Mouse (Mus musculus) testis, adult 10 weeks (tissue): ENCODE measurements around the gene Tmem176b. TPM values are rescaled to one million over a fixed set of nuclear protein-coding genes. Genes with fewer than 3 reads are reported as not detected.

ENCODE experiments used
- polyA plus RNA-seq: library from polyadenylated mRNA; stranded (reverse); fragments of 350-450 nt; fragmentation: Illumina TruSeq; extraction: RNeasy Lipid Tissue Mini Kit (QIAGEN cat#74804); gene quantifications from one replicate; pipeline ENCODE4 v1.2.3, GENCODE M21; 2014; ENCODE audit warnings: low read depth, low replicate concordance

The Tmem176b gene
- polyA plus RNA-seq, result 7.9 TPM

DNA sequence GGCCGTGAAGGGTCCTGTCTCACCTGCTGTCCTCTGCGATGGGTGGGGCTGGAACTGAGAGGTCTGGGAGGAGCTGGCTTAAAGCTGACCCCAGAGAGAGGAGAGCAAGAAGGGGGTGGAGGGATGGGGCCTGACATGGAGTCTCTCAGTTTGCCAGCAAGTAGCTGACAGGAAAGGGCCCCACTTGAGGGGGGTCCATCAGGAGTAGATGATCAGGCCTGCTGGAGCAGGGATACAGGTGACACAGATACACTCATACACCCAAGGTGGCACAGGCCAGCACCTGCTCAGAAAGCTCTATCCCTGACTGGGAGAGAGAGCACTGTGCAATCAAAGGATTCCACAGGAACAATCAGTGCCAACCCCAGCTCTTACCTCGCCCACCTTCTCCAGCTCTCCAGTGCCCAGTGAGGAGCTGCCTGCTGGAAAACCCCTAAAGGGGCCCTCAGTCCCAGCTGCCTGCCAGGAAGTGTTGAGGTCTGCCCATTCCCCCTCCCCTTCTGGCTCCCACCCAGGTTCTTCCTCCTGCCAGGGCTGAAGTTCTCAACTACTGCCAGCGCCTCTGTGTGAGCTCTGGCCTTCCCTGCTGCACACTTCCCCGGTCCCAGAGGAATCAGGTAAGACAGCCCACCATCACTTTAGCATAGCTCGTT lies at the start of gene Tmem176b:
Gene Tmem176b, minus strand, starts transcription at position 524 of the 653 bp plus-strand sequence.

DNA sequence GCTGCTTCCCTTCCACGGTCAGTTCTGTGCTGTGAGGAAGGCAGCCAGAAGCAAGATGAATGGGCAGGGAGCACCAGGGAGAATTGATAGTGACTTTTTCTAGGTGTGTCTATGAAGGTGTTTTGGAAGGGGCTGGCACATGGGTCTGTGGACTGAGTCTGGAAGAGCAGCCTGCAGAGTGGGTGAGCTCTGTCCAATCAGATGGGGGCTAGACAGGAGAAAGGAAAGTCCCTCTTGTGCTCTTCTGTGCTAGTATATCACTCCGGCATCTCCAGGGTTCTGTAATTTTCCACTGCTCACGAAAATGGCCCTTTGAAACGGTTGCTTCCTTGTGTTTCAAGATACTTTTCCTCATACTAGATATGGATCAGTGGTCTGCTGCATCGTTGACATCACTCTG lies 31.3 kb upstream of the Tmem176b start, which contains the start of gene Aoc1:
Gene Aoc1, plus strand, starts transcription at position 301 of the 400 bp plus-strand sequence.

GRCm38 (mm10) chr6:48840371-48840969 lies 826 bp downstream of the Tmem176b start, which contains the start of gene Tmem176a:
Gene Tmem176a (plus strand): TSS chr6:48840919.

Other genes starting within 250 kb of the Tmem176b start
- 3.5 TPM for gene Repin1, start 247.6 kb downstream of the Tmem176b start, polyA plus RNA-seq
- gene Gm44965, start 247.6 kb downstream of the Tmem176b start, polyA plus RNA-seq, result not detected
- 0.14 TPM for gene Zfp775, start 239.4 kb downstream of the Tmem176b start, polyA plus RNA-seq
- 0.06 TPM for gene AI854703, start 214.7 kb downstream of the Tmem176b start, polyA plus RNA-seq
- 0.24 TPM for gene Gimap8, start 194.3 kb downstream of the Tmem176b start, polyA plus RNA-seq
- gene Gimap9, start 165.4 kb downstream of the Tmem176b start, polyA plus RNA-seq, result 0.50 TPM
- gene Gimap4, start 156.9 kb downstream of the Tmem176b start, polyA plus RNA-seq, result 2.3 TPM
- gene Gimap6, start 133.3 kb downstream of the Tmem176b start, polyA plus RNA-seq, result 1.6 TPM
- gene Gm28053, start 122.9 kb downstream of the Tmem176b start, polyA plus RNA-seq, result not detected
- not detected for gene Gimap7, start 122.9 kb downstream of the Tmem176b start, polyA plus RNA-seq
- gene Gimap1, start 102.4 kb downstream of the Tmem176b start, polyA plus RNA-seq, result not detected
- gene Gimap5, start 95.3 kb downstream of the Tmem176b start, polyA plus RNA-seq, result 0.28 TPM
- gene Gimap3, start 70.6 kb downstream of the Tmem176b start, polyA plus RNA-seq, result 0.25 TPM
- gene Tmem176a, start 577 bp downstream of the Tmem176b start, polyA plus RNA-seq, result 14.7 TPM
- gene Aoc1, start 31.4 kb upstream of the Tmem176b start, polyA plus RNA-seq, result not detected
- not detected for gene 1600015I10Rik, start 88.4 kb upstream of the Tmem176b start, polyA plus RNA-seq
- not detected for gene Doxl2, start 133.5 kb upstream of the Tmem176b start, polyA plus RNA-seq
- gene Svs1, start 145.4 kb upstream of the Tmem176b start, polyA plus RNA-seq, result not detected
- 0.11 TPM for gene Gpnmb, start 195.1 kb upstream of the Tmem176b start, polyA plus RNA-seq
- 16.2 TPM for gene Malsu1, start 232.3 kb upstream of the Tmem176b start, polyA plus RNA-seq